Mouse (Mus musculus) urinary bladder, adult 2 months (tissue): ENCODE measurements around the gene Fignl1. TPM values are rescaled to one million over a fixed set of nuclear protein-coding genes. Genes with fewer than 3 reads are reported as not detected.

Experiments used
- DNase-seq: peaks from one replicate; pipeline ENCODE4 v3.0.0; 2022; ENCODE audit warnings: low spot score
- polyA plus RNA-seq: library from polyadenylated mRNA; depleted of rRNA; stranded (reverse); fragments of >200 nt; gene quantifications from 2 replicates; pipeline ENCODE4 v1.2.3, GENCODE M21; 2012; rRNA removed

The Fignl1 gene
- polyA plus RNA-seq, 1 experiment, result 1.2 TPM

DNA sequence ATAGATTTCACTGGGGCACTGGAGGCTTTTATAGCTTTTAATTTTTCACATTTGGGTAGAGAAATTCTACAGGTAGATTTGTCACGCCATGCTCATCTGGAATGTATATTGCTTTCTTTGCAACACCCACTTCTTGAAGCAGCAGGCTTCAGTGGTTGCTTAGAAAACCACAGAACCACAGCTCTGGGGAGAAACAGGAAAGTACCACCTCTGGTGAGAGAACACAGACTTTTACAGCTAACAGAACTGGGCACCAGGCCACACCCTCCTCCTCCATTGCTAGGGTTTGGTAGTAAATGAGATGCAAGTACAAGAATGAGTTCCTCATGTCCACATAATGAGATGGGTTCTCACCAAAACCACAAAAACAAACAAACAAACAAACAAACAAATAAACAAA lies 42.7 kb downstream of the Fignl1 start:
- DNase-seq, result no peak

DNA sequence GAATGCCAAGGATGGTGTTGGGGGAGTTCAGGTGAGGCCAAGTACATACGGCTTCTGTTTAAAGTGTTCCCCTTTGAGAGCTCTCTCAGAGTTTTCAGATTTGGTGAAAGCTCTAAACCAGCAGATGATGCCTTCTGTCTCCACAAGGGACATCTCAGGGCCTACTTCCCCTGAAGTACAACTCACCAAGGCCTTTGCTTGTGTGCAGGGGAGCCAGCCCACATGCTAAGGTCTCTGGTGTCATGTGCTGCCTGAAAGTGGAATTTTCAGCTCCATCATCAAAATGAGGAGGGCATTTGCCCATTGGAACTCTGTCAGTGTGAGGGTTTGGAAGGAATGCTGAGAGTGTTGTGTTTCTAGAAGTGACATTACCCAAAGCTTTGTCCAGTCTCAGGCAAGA lies 43.3 kb downstream of the Fignl1 start:
- no peak for DNase-seq

DNA sequence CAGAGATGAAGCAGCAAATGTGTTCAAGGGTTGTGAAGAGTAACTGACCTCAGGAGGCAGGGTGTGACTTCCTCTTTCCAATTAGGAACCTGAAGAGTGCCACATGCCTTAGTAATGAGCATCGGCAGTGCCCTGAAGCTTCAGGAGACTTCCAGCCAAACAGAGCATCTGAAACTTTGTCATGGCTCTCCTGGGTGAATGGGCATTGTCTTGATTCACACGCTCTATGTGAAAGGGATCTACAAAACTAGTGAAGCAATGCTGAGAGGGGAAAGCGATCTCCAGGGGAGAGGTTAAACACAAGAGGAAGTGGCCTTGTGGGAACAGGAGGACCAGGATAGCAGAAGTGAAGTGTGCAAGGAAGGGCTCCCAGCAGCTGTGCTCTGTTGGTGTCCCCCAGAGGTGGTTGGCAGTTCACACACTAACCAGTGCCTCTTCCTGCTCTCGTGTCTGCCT lies 45.5 kb downstream of the Fignl1 start:
- DNase-seq, result no peak

DNA sequence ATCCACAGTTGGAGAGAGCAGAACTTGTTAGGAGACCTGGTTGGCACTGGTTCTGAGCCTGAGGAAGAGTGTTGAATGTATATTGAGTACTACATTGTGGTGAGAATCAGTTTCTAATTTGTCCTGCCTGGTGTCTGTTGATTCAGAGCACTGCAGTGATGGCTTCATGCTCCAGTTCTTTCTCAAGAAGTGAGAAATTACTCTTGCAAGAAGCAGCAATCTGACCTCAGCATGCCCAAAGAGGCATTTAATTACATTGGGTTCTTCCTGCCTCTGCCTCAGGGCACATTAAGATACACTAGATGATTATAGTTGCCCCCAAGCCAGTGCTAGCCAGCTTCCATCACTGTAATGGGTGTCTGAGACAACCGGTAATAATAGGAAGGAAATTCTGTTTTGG lies 49.9 kb downstream of the Fignl1 start:
- no peak for DNase-seq

DNA sequence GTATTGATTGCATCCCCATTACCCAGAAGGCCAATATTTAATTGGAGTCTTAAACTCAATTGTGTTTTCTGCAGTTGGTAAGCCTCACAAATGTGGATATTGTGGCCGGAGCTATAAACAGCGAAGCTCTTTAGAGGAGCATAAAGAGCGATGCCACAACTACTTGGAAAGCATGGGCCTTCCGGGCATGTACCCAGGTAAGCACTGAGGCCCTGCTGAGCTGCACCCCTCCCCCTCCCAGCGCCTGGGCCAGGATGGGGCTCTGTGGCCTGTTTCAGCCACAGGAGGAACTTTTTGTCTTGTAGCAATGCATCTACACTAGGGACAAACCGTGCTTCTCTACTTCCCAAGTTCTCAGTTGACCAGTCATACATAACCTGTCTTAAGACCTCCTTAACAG lies 50.6 kb downstream of the Fignl1 start:
- DNase-seq, result no peak

DNA sequence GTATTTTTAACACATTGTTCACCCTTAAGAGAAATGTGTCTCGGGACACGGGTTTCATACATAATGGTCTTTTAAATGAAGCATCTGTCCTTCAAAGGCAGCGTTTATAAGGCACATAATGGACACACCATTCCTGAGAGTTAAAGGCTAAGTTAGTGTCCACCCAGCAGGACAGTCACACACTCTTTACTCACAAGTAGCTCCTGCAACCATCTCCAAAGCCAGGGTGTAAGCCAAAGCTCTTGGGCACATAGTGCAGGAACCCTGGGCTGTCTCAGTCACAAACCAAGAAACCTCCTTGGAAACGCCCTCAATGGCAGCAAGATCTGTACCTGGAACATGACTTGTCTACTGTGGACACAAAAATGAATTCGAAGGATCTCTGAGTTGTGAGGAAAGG lies 55.9 kb downstream of the Fignl1 start:
- no peak for DNase-seq

DNA sequence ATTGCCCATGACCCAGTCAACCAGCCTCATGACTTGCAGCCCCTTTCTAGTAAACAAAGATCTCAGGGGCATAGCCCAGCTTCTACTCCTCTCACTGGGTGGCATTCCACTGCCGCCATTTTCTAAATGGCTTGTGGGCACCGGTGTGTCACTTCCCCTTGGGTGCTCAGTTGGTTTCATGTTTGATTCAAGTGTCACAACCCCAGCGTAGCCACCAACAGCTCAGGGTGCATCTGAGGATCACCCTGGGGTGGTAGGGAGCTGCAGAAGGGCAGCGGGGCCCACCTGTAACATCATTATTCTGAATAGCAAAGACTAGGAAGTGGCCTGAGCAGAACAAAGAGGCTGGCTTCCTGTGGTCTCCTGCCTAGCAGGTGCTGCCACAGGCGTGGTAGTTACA lies 57.7 kb downstream of the Fignl1 start:
- DNase-seq, result no peak

DNA sequence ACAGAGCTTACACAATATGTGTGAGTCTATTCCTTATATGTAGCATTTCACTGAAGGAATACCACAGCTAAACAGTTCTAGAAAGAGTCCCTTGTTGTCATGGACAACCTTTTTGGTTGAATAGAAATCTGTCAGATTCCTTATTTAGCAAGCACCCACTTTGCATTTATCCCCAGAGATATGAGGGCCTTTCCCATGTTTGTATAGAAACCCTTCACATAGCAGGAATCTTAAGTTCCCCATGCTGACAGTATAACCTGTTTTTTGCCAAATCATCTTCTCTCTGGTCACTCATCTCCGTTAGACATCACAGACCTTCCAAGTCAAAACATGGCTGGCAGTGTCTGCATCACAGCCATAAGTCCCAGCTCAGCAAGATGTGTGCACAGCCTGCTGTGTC lies 64.5 kb downstream of the Fignl1 start:
- DNase-seq, result no peak

DNA sequence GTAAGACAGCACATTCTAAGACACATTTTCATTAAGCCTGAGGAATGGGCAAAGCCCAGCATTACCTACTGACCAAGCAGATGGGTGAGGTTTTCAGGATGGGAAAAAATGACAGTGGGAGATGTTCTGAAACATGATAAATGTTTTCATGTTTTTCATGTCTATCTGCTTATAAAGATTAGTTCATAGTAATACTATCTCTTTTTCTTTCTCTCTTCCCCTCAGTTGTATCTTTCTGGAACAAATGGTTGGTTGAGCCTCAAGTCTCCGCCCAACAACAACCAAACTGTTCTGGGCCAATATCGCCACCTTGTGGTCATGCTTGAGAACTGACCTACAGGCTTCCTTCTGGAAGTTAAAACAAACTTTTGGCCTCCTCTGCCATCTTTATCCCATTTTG lies 66.1 kb downstream of the Fignl1 start:
- DNase-seq, result no peak

DNA sequence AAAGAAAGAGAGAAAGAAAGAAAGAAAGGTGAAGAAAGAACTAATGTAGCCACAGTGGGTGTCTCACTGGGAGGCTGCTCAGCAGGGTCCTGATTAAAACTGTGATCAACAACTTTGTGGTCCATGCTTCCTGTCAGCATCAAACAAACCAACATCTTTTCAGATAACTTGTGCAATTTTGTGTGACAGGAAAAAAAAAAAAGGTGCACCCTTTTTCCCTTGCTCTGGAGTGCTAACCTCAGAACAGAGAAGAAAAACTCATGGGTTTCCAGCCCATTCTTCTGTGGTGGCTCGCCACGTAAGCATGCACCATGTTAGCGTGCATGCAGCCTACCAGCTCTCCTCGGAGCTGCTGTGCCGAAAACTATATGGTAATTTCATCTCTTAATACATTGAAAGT lies 67.2 kb downstream of the Fignl1 start:
- no peak for DNase-seq

DNA sequence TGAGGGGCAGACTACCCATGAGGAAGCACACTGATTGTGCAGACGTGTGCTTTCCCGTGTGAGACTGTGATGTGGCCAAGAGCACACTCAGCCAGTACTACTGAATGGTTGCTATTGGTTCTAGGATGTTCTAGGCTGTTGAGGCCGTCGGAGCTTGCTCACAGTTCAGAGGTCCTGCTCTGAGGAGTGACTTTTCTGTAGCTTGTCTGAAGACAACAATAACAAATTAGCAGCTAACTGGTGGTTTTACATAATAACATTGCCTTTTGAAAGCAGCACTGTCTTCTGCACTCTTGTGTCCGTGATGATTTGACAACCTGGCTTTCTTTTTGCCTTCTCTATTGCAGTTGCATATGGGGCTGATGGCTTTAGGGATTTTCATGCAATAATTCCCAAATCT lies 68.2 kb downstream of the Fignl1 start:
- no peak for DNase-seq

DNA sequence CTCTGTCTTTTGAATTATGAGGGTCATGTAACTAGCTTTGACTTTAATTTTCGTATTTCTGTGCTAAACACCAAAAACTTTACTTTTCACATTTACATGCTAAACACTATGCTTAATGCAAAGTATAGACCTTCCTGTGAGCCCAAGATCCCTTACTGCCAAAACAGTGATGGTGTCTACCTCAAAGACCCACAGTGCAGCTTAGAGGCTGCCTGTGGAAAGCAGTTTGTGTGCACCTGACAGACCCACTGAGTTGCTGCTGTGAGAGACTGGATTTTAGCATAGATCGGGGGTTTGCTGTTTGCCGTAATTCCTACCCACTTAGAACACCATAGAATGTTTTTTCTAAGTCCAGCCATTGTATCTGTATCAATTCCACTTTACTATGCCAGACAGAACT lies 69.7 kb downstream of the Fignl1 start:
- no peak for DNase-seq

DNA sequence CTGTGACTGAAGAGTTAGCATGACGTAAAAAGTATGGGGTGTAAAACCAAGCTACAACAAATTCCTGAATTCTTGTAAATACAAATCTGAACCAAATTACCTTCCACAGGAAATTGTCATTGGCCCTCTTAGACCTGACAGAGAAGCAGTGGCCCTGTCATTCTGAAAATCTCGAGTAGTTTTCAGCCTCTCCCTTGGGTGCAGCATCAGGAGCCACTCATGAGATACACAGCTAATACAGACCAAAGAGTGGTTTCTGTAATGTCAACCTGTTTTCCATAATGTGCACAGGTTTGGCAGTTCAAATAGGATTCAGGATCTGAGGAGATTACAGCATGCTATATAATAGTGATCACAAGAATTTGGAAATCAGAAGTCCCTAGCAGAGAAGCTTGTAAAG lies 71.2 kb downstream of the Fignl1 start:
- DNase-seq, result no peak

Other genes starting within 250 kb of the Fignl1 start
- not detected in 2 replicates for gene 4930512M02Rik, start 181.1 kb downstream of the Fignl1 start, polyA plus RNA-seq
- 3.5 and 3.9 TPM in 2 replicates for gene Ikzf1, start 124.0 kb downstream of the Fignl1 start, polyA plus RNA-seq
- 3.4 and 4.1 TPM in 2 replicates for gene Ddc, start 89.2 kb upstream of the Fignl1 start, polyA plus RNA-seq
- 38.2 and 39.6 TPM in 2 replicates for gene Grb10, start 229.7 kb upstream of the Fignl1 start, polyA plus RNA-seq